Mouse (Mus musculus) lung, adult 2 months (tissue): ENCODE measurements at regions not wholly inside any gene's neighbourhood (a gene's known extent, or its start where the extent isn't known, plus 50 kb on each side); places are given as distances from the start of the nearest gene placed in this dataset.
A peak's percentile ranks its signal among the peaks of the same experiment; 100 is the strongest.

Experiments
- DNase-seq: peaks from one replicate; pipeline ENCODE4 v3.0.0; 2022
- H3K4me1 ChIP-seq: fragments of 200-500 bp; 2 replicates; pipeline ENCODE4 v1.6.1; 2011; ENCODE audit warnings: low read length; ENCODE audit not compliant: control insufficient read depth, insufficient read depth
- H3K4me3 ChIP-seq: fragments of 200-500 bp; replicated peaks from 2 replicates; pipeline ENCODE3; 2011; ENCODE audit warnings: low read depth, mild to moderate bottlenecking, control low read depth, low read length; ENCODE audit errors: extremely low read depth
- CTCF ChIP-seq: fragments of 200-500 bp; IDR thresholded peaks from 2 replicates; pipeline ENCODE4 v1.5.1; 2011; ENCODE audit warnings: mild to moderate bottlenecking, low read length, control low read depth; ENCODE audit not compliant: insufficient read depth
- POLR2A ChIP-seq: fragments of 200-500 bp; IDR thresholded peaks from 2 replicates; pipeline ENCODE4 v1.6.1; 2011; ENCODE audit warnings: low read depth, mild to moderate bottlenecking, control low read depth, low read length, borderline replicate concordance; ENCODE audit errors: extremely low read depth
- WGBS: fragments of 180-500 bp; shearing (Covaris S2); methylation state at CpG from one replicate; pipeline ENCODE4 v1.1.7; 2018; 5-methylcytosine and 5-hydroxymethylcytosine counted together

- WGBS = 55% methylated on average over 5 of the region's 5 CpGs
Observed at GRCm38 (mm10) chrX:99415701-99416100, 55.4 kb downstream of the Pja1 start.

DNA sequence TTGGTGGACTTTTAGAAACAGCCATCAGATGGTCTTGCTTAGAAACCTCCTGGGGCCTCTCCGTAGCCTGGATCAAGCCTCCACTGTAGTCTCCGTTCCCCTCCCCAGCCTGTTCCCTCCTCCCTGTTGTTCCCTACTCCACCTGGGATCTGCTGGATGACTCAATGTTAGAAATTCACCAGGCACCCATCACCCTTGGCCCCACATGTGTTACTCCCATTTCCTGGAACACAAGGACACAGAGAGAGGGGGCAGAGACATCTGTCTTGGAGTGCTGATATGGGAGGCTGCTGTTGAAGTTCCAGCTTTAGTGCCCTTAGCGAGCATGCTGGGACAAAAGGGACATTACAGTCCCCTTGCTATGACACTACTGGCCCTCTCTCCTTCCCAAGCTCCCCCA, 60.1 kb downstream of the Pja1 start:
- TF ChIP-seq POLR2A = no peak
- no peak for TF ChIP-seq CTCF
- no peak for DNase-seq

More at GRCm38 (mm10) chrX:99415701-99416100, 55.4 kb downstream of the Pja1 start:
- no peak for DNase-seq
- 0 out of 2 replicates have a peak, but pooled peaks cover 2% of the 10 kb centered on the region for H3K4me1 ChIP-seq
- TF ChIP-seq CTCF = no peak
- no peak for TF ChIP-seq POLR2A
- H3K4me3 ChIP-seq = no peak overlapping the region

DNA sequence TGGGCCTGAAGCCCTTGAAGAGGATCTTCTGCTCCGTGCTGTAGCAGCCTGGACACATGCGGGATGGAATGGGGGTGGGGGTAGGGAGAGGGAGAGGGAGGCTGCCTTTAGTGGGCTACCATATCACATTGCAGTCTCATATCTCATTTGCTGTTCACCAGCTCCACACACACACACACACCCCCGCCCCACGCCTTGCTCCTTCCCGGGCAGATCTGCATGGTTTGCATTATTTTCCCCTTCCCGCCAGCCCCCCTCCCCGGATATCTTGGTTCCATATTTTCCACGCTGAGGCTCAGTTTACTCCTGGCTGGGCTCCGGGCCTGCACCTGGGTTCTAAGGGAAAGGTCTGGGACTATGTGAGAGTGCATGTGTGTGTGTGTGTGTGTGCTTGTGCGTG, 61.2 kb downstream of the Pja1 start:
- Histone ChIP-seq H3K4me1 (no peaks in the 10 kb centered on the region), H3K4me3 (no peak overlapping the region)
- TF ChIP-seq CTCF = no peak
- no peak for TF ChIP-seq POLR2A
- 77% methylated on average over 10 of the region's 10 CpGs for WGBS
- no peak for DNase-seq

More for the DNA sequence above, 60.1 kb downstream of the Pja1 start:
- Histone ChIP-seq H3K4me1 (no peaks in the 10 kb centered on the region), H3K4me3 (no peak overlapping the region)
- 77% methylated on average over 3 of the region's 3 CpGs for WGBS

- TF ChIP-seq CTCF (no peak), POLR2A (no peak)
- Histone ChIP-seq H3K4me3 (no peak overlapping the region), H3K4me1 (no peaks in the 10 kb centered on the region)
- WGBS = 79% methylated on average over 5 of the region's 5 CpGs
- no peak for DNase-seq
Observed at GRCm38 (mm10) chrX:99409331-99409730, 61.7 kb downstream of the Pja1 start.

GRCm38 (mm10) chrX:99408804-99409203, 62.3 kb downstream of the Pja1 start:
- TF ChIP-seq POLR2A = no peak
- TF ChIP-seq CTCF = no peak
- no peak overlapping the region for H3K4me3 ChIP-seq
- DNase-seq = no peak
- H3K4me1 ChIP-seq = no peaks in the 10 kb centered on the region
- WGBS = 73% methylated on average over 6 of the region's 6 CpGs

- no peaks in the 10 kb centered on the region for H3K4me1 ChIP-seq
- TF ChIP-seq CTCF (no peak), POLR2A (no peak)
- WGBS = 64% methylated on average over 8 of the region's 8 CpGs
- no peak for DNase-seq
- H3K4me3 ChIP-seq = no peak overlapping the region
Observed at GRCm38 (mm10) chrX:99405843-99406242, 65.2 kb downstream of the Pja1 start.

DNA sequence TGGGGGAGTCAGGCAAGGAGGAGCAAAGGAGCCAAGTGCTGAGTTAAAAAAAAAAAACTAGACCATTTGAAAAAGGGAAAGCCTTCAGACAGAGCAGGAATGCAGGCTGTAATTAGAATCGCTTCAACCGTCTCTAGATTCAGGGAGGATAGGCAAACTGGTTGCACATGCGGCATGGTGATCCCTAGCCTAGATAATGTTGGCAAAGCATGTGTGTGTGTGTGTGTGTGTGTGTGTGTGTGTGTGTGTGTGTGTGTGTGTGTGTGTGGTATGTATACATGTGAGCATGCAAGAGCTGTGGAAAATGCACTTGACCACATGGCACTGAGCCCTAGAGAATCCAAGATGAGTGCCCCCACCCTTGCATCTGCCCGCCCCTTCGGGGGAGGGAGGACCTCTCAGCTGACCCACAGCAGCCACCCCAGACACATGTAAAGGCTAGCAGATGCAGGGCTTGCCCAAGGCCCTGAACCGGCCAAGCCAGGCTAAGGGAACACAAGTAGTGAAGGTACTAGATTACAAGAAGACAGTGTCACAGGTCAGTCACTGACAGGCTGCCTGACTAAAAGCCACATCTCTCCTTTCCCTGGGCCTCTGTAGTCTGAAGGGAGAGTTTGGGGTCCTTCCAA, 67.4 kb downstream of the Pja1 start:
- no peak overlapping the region for H3K4me3 ChIP-seq
- no peaks in the 10 kb centered on the region for H3K4me1 ChIP-seq
- TF ChIP-seq CTCF (no peak), POLR2A (no peak)
- 67% methylated on average over 6 of the region's 6 CpGs for WGBS
- no peak for DNase-seq

DNA sequence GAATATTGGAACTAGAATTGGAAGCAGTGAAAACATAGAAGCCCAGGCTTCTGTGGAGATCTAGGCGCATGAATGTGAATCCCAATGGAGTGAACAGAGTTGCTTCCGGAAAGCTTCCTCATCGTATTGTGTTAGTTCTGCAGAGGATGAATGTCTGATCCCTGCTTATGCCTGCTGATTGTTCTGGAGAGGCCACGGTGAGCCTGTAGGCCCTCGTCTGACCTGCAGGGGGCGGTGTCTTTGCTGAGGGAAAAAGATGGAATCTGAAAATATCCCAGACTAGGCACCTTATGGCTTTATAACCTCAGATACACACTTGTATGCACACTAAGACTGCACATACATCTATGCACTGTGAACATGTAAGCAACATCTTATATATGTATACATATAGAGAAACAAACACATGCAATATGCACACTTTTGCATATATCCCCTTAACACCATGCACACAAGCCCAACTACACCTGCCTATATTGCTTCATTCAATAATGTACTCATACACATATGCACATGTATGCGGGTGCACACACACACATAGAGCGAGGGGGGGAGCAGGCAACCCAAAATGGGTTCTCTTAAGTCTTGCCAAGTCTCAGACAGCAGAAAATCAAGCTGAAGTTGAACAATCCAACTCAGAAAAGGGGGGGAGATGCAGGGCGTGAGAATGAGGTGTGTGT, 68.1 kb downstream of the Pja1 start:
- H3K4me1 ChIP-seq = no peaks in the 10 kb centered on the region
- DNase-seq = peak; percentile 13
- no peak overlapping the region for H3K4me3 ChIP-seq
- TF ChIP-seq CTCF (peak; percentile 57), POLR2A (no peak)
- WGBS = 60% methylated on average over 9 of the region's 9 CpGs

DNA sequence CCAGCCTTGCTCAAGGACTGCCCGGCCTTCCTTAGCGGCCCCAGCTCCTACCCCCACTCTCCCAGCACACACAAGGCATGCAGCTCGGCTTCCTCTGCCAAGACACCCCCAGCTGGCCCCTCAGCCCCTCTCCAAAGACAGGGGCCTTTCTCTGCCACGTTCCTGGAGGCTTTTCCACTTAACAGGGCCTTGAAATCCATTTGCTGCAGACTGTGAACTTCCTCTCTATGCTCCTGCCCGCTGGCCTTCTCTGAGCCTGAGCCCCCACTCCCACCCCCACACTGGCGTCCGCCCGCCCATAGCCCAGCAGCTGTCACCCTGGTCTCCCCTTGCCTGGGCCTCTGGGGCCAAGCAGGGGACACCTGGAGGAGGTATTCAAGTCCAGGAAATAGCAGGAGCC, 73.7 kb downstream of the Pja1 start:
- DNase-seq = no peak
- H3K4me3 ChIP-seq = no peak overlapping the region
- 61% methylated on average over 8 of the region's 8 CpGs for WGBS
- no peaks in the 10 kb centered on the region for H3K4me1 ChIP-seq
- no peak for TF ChIP-seq CTCF
- no peak for TF ChIP-seq POLR2A

DNA sequence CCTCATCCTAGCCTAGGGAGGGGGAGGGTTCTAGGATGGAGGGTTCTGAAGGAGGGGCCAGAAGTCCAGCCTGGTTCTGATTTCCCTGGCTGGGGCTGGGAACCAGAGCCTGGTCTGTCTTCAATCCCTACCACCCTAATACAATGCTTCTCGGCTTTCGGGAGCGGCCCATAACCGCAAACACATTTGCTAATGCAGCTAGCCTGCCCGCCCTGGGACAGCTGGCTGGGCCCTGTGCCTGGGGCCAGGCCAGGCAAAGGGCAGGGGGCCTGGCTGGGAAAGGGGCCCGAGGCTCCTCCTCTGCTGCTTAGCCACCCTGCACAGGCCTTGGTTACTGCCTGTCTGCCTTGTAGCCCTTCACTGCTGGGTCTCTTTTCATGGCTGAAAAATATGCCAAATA, 74.9 kb downstream of the Pja1 start:
- Histone ChIP-seq H3K4me3 (no peak overlapping the region), H3K4me1 (no peaks in the 10 kb centered on the region)
- 67% methylated on average over 6 of the region's 6 CpGs for WGBS
- TF ChIP-seq CTCF (no peak), POLR2A (no peak)
- DNase-seq = no peak
